Comparison of ENCODE assay signal across 21 mouse cellular contexts in the genomic region with DNA sequence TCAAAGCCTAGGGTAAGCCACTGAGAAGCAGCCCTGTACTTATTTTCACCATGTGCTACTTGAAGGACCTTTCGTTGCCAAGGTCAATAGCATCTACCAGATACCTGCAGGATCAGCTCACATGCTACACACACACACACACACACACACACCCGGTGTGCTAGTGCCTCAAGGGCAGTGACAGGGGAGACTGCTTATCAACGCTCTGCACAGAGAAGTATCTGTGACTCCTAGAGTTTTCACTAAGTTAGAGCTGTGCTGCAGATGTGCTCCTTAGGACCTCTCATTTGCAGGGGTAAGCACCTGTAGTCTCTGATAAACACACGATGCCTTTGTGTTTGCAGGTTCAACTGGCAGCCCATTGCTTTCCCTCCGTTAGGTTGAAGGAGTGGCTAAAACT. TPM values are rescaled to one million over a fixed set of nuclear protein-coding genes. Genes with fewer than 3 reads are reported as not detected.
DNase-seq lines count a peak whose midpoint lies in the region; ATAC-seq and TF ChIP-seq lines count a peak whose summit lies in the region.
"Had no signal": no experiment of that assay in that cellular context is flagged by ENCODE, and none has a peak within 500 bp of the region (broad histone marks: within the 10 kb centered on the region; RNA-seq: fewer than 3 reads in every experiment).

No protein-coding gene starts in this region.

- H3K9me3 ChIP-seq in lung, postnatal 0 days (ENCODE audit: low read length): no peaks in the 10 kb centered on the region
- no peaks in the 10 kb centered on the region for H3K9me3 ChIP-seq in liver, embryonic 12.5 days (replicated peaks)
- no peaks in the 10 kb centered on the region for H3K9me3 ChIP-seq in liver, embryonic 16.5 days (replicated peaks; ENCODE audit: control insufficient read depth, low read length)
- H3K9me3 ChIP-seq in forebrain, embryonic 11.5 days (ENCODE audit: control insufficient read depth, low read length): no peaks in the 10 kb centered on the region
- H3K9me3 ChIP-seq: embryonic facial prominence, embryonic 12.5 days; heart, embryonic 13.5 days; hindbrain, embryonic 12.5 days had no signal

- ATAC-seq in lung, postnatal 0 days: peak; percentile 43; the same call in 1 of the 2 replicates
- peak; percentile 99 for ATAC-seq in liver, embryonic 12.5 days
- ATAC-seq in liver, embryonic 16.5 days (ENCODE audit: low read depth): peak; percentile 92
- no peak for ATAC-seq in forebrain, embryonic 11.5 days (replicated peaks; ENCODE audit: low FRiP score)
- ATAC-seq in monocyte, adult 5-6 weeks (replicated peaks; ENCODE audit: insufficient number of reproducible peaks, low FRiP score, low TSS enrichment, poor library complexity, severe bottlenecking): no peak
- ATAC-seq: forebrain, embryonic 14.5 days; hindbrain, embryonic 16.5 days had no signal

- DNase-seq in lung, postnatal 0 days (ENCODE audit: low spot score): no peak
- DNase-seq in lung, postnatal 4 days: no peak
- peak; percentile 32 for DNase-seq in c-Kit-positive CD71-positive TER-119-positive erythroid progenitor cells, embryonic 14.5 days (ENCODE audit: low spot score)
- DNase-seq in cerebellum, postnatal 25 days: no peak
- DNase-seq in forebrain, embryonic 11.5 days (ENCODE audit: low spot score): no peak
- DNase-seq: adrenal gland, postnatal 14 days; cerebellum, adult 2 months; cerebellum, postnatal 14 days; gastrocnemius, adult 2 months; gastrocnemius, postnatal 36 days; heart, adult 11 months; heart, postnatal 36 days had no signal

- no peak overlapping the region for H3K4me2 ChIP-seq in lung, postnatal 0 days (replicated peaks; ENCODE audit: low read depth, low read length)
- H3K4me2 ChIP-seq in liver, embryonic 12.5 days: no peak overlapping the region
- no peak overlapping the region for H3K4me2 ChIP-seq in liver, embryonic 16.5 days (ENCODE audit: low read depth, low read length)
- H3K4me2 ChIP-seq in forebrain, embryonic 11.5 days (ENCODE audit: low read depth, low read length, severe bottlenecking): no peak overlapping the region
- H3K4me2 ChIP-seq: embryonic facial prominence, embryonic 12.5 days; heart, embryonic 13.5 days; hindbrain, embryonic 12.5 days had no signal

- TF ChIP-seq CTCF in lung, postnatal 0 days (IDR thresholded peaks at IDR 0.05): no peak

- no peaks in the 10 kb centered on the region for H3K27me3 ChIP-seq in lung, postnatal 0 days (replicated peaks; ENCODE audit: insufficient read depth, low read length)
- no peaks in the 10 kb centered on the region for H3K27me3 ChIP-seq in liver, embryonic 12.5 days (replicated peaks)
- H3K27me3 ChIP-seq in liver, embryonic 16.5 days (ENCODE audit: control insufficient read depth, insufficient read depth, low read depth, low read length): no peaks in the 10 kb centered on the region
- H3K27me3 ChIP-seq in forebrain, embryonic 11.5 days (ENCODE audit: control insufficient read depth, insufficient read depth, low read length): no peaks in the 10 kb centered on the region
- H3K27me3 ChIP-seq: embryonic facial prominence, embryonic 12.5 days; heart, embryonic 13.5 days; hindbrain, embryonic 12.5 days had no signal

- H3K27ac ChIP-seq in lung, postnatal 0 days (ENCODE audit: low read length): no peak overlapping the region
- peak overlapping the region; percentile 64 for H3K27ac ChIP-seq in liver, embryonic 12.5 days
- no peak overlapping the region; the same call in 1 of the 2 replicates for H3K27ac ChIP-seq in liver, embryonic 16.5 days (ENCODE audit: low read length)
- H3K27ac ChIP-seq in forebrain, embryonic 11.5 days (ENCODE audit: low read depth, low read length): no peak overlapping the region
- H3K27ac ChIP-seq: embryonic facial prominence, embryonic 12.5 days; gastrocnemius, adult 2 months; heart, embryonic 13.5 days; hindbrain, embryonic 12.5 days had no signal

- H3K4me1 ChIP-seq in lung, postnatal 0 days (ENCODE audit: insufficient read depth, low read depth, low read length): no peaks in the 10 kb centered on the region
- peaks cover 23% of the 10 kb centered on the region for H3K4me1 ChIP-seq in liver, embryonic 12.5 days
- peaks cover 6% of the 10 kb centered on the region for H3K4me1 ChIP-seq in liver, embryonic 16.5 days (ENCODE audit: control insufficient read depth, low read depth, low read length)
- no peaks in the 10 kb centered on the region for H3K4me1 ChIP-seq in forebrain, embryonic 11.5 days (replicated peaks; ENCODE audit: control insufficient read depth, insufficient read depth, low read length)
- H3K4me1 ChIP-seq: embryonic facial prominence, embryonic 12.5 days; hindbrain, embryonic 12.5 days had no signal

- no peak overlapping the region for H3K4me3 ChIP-seq in lung, postnatal 0 days (ENCODE audit: low read depth, low read length)
- H3K4me3 ChIP-seq in liver, embryonic 12.5 days: no peak overlapping the region
- H3K4me3 ChIP-seq in liver, embryonic 16.5 days (ENCODE audit: low read depth, low read length): no peak overlapping the region
- no peak overlapping the region for H3K4me3 ChIP-seq in forebrain, embryonic 11.5 days (ENCODE audit: low read depth, low read length)
- H3K4me3 ChIP-seq: embryonic facial prominence, embryonic 12.5 days; gastrocnemius, adult 2 months; heart, embryonic 13.5 days; hindbrain, embryonic 12.5 days had no signal

- TF ChIP-seq EP300 in lung, postnatal 0 days (IDR thresholded peaks at IDR 0.05): no peak

- no peak overlapping the region for H3K9ac ChIP-seq in lung, postnatal 0 days (replicated peaks; ENCODE audit: low read depth)
- H3K9ac ChIP-seq in liver, embryonic 12.5 days: 0 out of 2 replicates have a peak overlapping the region, but pooled peaks have one; percentile 1
- H3K9ac ChIP-seq in liver, embryonic 16.5 days (ENCODE audit: low read depth, low read length): no peak overlapping the region
- H3K9ac ChIP-seq in forebrain, embryonic 11.5 days (ENCODE audit: low read length): no peak overlapping the region
- H3K9ac ChIP-seq: embryonic facial prominence, embryonic 12.5 days; heart, embryonic 13.5 days; hindbrain, embryonic 12.5 days had no signal

- WGBS in lung, postnatal 0 days: 79% methylated on average over 5 of the region's 5 CpGs
- WGBS in liver, embryonic 12.5 days (ENCODE audit: insufficient replicate concordance): 41% methylated on average over 5 of the region's 5 CpGs
- WGBS in liver, embryonic 16.5 days (ENCODE audit: insufficient replicate concordance): 41% methylated on average over 5 of the region's 5 CpGs
- WGBS in forebrain, embryonic 11.5 days: 92% methylated on average over 5 of the region's 5 CpGs

- H3K36me3 ChIP-seq in lung, postnatal 0 days (ENCODE audit: insufficient read depth, low read length): peaks cover 10% of the 10 kb centered on the region; the same call in 1 of the 2 replicates
- H3K36me3 ChIP-seq in liver, embryonic 12.5 days: peaks cover 86% of the 10 kb centered on the region
- peaks cover 18% of the 10 kb centered on the region for H3K36me3 ChIP-seq in liver, embryonic 16.5 days (ENCODE audit: control insufficient read depth, insufficient read depth)
- H3K36me3 ChIP-seq in forebrain, embryonic 11.5 days (ENCODE audit: control insufficient read depth, insufficient read depth, low read length): no peaks in the 10 kb centered on the region; the same call in 1 of the 2 replicates

RNA-seq across cellular contexts. Expression of a gene that starts 42.4 kb away (rescaled TPM):
- polyA plus RNA-seq in lung, postnatal 0 days (2015; fragmentation: Nextera tagmentation; extraction: Ambion mirVana): 0.50 and 0.73 TPM in 2 replicates
- polyA plus RNA-seq in liver, embryonic 12.5 days (2016; fragmentation: Nextera tagmentation; extraction: Ambion mirVana): 0.18 and 0.69 TPM in 2 replicates
- 0.09 and 0.37 TPM in 2 replicates for polyA plus RNA-seq in liver, embryonic 16.5 days (2015; fragmentation: Nextera tagmentation; extraction: Ambion mirVana)
- 2.5 and 2.8 TPM in 2 replicates for polyA plus RNA-seq in forebrain, embryonic 11.5 days (2014; fragmentation: Nextera tagmentation; extraction: Ambion mirVana)
- 0.29 TPM in 1 of 3 replicates, not detected in the others for total RNA-seq in monocyte, adult 5-6 weeks (2017)
- polyA plus RNA-seq: C2C12; heart, embryonic 13.5 days had no signal

Comparison
In these comparisons a context has a peak if more than half of its experiments do, and no peak if none do; other contexts are left out.
1. ATAC-seq: peak in lung, postnatal 0 days (single experiment), liver, embryonic 12.5 days (single experiment) and liver, embryonic 16.5 days (single experiment); none in forebrain, embryonic 11.5 days (single experiment) and monocyte, adult 5-6 weeks (single experiment).